Mouse (Mus musculus): ENCODE results near the gene Syf2. TPM values are rescaled to one million over a fixed set of nuclear protein-coding genes. Genes with fewer than 3 reads are reported as not detected.
A peak's percentile ranks its signal among the peaks of the same experiment; 100 is the strongest.
"Not testable (repeated sequence)": the region's sequence is repeated elsewhere in the genome, so short reads cannot be mapped to it uniquely, and the experiment has no call there.

The Syf2 gene
- polyA plus RNA-seq, 1 experiment: 19.2 TPM

DNA sequence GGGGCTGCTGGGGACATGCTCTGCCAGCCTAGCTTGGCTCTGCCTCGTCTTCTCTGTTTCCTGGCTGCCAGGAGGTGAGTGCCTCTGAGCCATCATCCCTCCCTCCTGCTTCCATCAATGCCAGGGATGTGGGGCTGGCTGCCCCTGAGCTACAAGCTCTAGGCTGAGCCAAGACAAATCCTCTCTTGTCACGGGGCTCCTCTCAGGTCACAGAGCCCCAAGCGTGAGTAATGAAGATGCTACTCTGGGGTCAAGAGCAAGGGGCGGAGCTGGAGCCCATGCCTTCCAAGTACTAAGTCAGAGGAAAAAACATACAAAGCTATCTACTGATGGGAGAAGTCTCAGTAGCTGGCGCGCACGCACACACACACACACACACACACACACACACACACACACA, 27.7 kb upstream of the Syf2 start:
- no peak overlapping the region for H3K4me3 ChIP-seq (ENCODE audit: extremely low read depth, insufficient read depth, insufficient read length)
- 85% methylated on average over 7 of the region's 7 CpGs for WGBS
- H3K36me3 ChIP-seq (ENCODE audit: control insufficient read depth, insufficient read depth, low read length): peaks cover 70% of the 10 kb centered on the region
- TF ChIP-seq CTCF (IDR thresholded peaks at IDR 0.05; ENCODE audit: extremely low read depth, insufficient read depth, insufficient read length, insufficient replicate concordance) (no peak), POLR2A (IDR thresholded peaks at IDR 0.05; ENCODE audit: low read depth, low read length) (no peak)
- H3K27ac ChIP-seq (ENCODE audit: insufficient read depth, low read length): no peak overlapping the region
- no peaks in the 10 kb centered on the region for H3K4me1 ChIP-seq (ENCODE audit: control insufficient read depth, insufficient read depth, insufficient read length)
- DNase-seq (ENCODE audit: low read depth in 1 of 2, low spot score in 2 of 2): no peak
- H3K27me3 ChIP-seq (ENCODE audit: control insufficient read depth, insufficient read depth, low read length): no peaks in the 10 kb centered on the region

DNA sequence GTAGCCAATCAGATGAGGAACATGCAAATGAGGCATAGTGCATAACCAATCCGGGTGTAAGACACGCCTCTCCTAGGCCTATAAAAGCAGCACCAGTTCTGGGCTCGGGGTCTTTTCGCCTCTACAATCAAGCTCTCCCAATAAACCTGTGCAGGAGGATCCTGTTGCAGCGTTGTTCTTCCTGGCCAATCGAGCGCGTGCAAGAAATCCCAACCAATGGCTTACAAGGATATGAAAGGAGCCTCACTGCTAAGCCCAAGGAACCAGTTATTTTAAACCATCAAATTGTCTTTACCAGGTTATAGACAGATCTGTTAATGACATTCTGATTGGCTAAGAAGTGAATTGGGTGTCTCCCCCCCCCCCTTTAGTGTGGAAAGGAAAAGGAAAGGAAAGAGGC, 19.3 kb upstream of the Syf2 start:
- not testable (repeated sequence) for H3K4me1 ChIP-seq (ENCODE audit: control insufficient read depth, insufficient read depth, insufficient read length); H3K27me3 ChIP-seq (ENCODE audit: control insufficient read depth, insufficient read depth, low read length); H3K27ac ChIP-seq (ENCODE audit: insufficient read depth, low read length); DNase-seq (ENCODE audit: low read depth in 1 of 2, low spot score in 2 of 2); H3K4me3 ChIP-seq (ENCODE audit: extremely low read depth, insufficient read depth, insufficient read length)
- peaks cover 25% of the 10 kb centered on the region for H3K36me3 ChIP-seq (ENCODE audit: control insufficient read depth, insufficient read depth, low read length)
- 97% methylated on average over 8 of the region's 8 CpGs for WGBS

DNA sequence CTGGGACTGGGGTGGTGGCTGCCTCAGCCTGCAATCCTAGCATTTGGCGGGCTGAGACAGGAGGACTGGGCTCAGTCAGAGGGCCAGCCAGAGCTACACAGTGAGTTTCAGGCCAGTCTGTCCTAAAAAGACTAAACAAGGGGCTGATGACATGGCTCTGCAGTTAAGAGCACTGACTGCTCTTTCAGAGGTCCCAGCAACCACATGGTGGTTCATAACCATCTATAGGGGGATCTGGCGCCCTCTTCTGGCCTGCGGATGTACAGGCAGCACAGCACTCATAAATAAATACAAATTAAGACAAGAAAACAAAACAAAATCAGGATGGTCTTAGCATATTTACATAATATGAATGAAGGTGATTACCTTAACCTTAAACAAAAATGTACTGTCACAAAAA, 17.3 kb upstream of the Syf2 start:
- no peak overlapping the region for H3K27ac ChIP-seq (ENCODE audit: insufficient read depth, low read length)
- no peak overlapping the region for H3K4me3 ChIP-seq (ENCODE audit: extremely low read depth, insufficient read depth, insufficient read length)
- DNase-seq (ENCODE audit: low read depth in 1 of 2, low spot score in 2 of 2): peak; percentile 63 to 73
- H3K4me1 ChIP-seq (ENCODE audit: control insufficient read depth, insufficient read depth, insufficient read length): peaks cover 13% of the 10 kb centered on the region; the same call in 1 of the 2 replicates
- peaks cover 9% of the 10 kb centered on the region for H3K36me3 ChIP-seq (ENCODE audit: control insufficient read depth, insufficient read depth, low read length)
- 29% methylated on average over 3 of the region's 3 CpGs for WGBS
- no peaks in the 10 kb centered on the region for H3K27me3 ChIP-seq (ENCODE audit: control insufficient read depth, insufficient read depth, low read length)
- TF ChIP-seq POLR2A (IDR thresholded peaks at IDR 0.05; ENCODE audit: low read depth, low read length) (no peak), CTCF (IDR thresholded peaks at IDR 0.05; ENCODE audit: extremely low read depth, insufficient read depth, insufficient read length, insufficient replicate concordance) (peak; percentile 67; the same call in 1 of the 2 replicates)

DNA sequence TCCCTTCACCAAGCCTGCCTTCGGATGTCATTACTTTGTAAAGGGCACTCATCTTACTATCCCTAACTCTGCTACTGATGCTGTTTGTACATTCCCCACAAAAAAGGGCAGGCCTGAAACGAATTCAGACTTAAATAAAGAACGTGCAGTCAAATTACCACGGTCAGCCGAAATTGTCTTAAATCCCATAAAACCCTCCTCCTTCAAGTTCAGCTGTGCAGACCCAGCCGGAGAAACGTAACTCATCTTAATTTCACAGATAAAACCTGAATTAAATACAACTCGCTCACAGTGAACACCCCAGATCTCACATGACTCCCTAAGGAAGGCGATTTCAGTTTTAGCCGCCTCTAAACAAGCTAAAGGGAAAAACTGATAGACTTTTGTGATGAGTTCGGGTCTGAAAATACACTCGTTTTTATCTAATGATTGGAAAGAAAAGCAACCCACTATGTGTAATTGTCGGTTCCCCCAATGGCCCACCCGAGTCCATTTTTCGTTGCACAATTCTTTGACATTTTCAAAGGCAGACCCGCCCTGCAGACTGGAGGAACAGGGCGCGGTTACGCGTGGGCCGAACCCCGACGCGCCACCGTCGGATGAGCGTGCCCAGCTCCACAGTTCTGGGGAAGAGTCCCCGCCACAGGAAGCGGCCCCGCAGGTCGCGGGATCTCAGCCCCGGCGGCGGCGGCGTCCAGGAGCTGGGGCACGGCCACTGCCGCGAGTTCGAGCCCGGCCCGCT, 16.4 kb upstream of the Syf2 start:
- Histone ChIP-seq H3K36me3 (ENCODE audit: control insufficient read depth, insufficient read depth, low read length) (peaks cover 3% of the 10 kb centered on the region; the same call in 1 of the 2 replicates), H3K4me3 (ENCODE audit: extremely low read depth, insufficient read depth, insufficient read length) (peak overlapping the region; percentile 97), H3K27me3 (ENCODE audit: control insufficient read depth, insufficient read depth, low read length) (no peaks in the 10 kb centered on the region), H3K27ac (ENCODE audit: insufficient read depth, low read length) (peak overlapping the region; percentile 98), H3K4me1 (ENCODE audit: control insufficient read depth, insufficient read depth, insufficient read length) (peaks cover 18% of the 10 kb centered on the region; the same call in 1 of the 2 replicates)
- TF ChIP-seq POLR2A (IDR thresholded peaks at IDR 0.05; ENCODE audit: low read depth, low read length): no peak
- TF ChIP-seq CTCF (IDR thresholded peaks at IDR 0.05; ENCODE audit: extremely low read depth, insufficient read depth, insufficient read length, insufficient replicate concordance): no peak
- WGBS: under 1% methylated on average over 43 of the region's 43 CpGs
- DNase-seq (ENCODE audit: low read depth in 1 of 2, low spot score in 2 of 2): no peak

DNA sequence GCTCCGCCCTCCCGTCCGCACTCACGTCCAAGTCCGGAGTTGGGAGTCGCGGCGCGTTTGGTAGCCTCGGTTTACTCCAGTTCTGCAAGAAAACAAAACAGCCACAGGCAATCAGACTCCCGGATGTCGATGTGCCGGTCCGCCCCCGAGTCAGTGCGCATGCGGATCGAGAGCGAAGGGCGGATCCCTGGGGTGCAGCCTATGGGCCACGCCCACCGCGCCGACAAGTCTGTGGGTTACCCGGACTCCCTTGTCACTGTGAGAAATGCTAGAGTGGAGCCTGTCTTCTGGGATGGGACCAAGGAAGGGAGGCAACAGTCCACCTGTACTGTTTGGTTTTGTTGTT, 15.9 kb upstream of the Syf2 start, which contains the start of gene Tmem50a:
Gene Tmem50a (minus strand): TSS at position 161 of the 346 bp plus-strand sequence.
- TF ChIP-seq CTCF (IDR thresholded peaks at IDR 0.05; ENCODE audit: extremely low read depth, insufficient read depth, insufficient read length, insufficient replicate concordance) (no peak), POLR2A (IDR thresholded peaks at IDR 0.05; ENCODE audit: low read depth, low read length) (peak; percentile 57)

DNA sequence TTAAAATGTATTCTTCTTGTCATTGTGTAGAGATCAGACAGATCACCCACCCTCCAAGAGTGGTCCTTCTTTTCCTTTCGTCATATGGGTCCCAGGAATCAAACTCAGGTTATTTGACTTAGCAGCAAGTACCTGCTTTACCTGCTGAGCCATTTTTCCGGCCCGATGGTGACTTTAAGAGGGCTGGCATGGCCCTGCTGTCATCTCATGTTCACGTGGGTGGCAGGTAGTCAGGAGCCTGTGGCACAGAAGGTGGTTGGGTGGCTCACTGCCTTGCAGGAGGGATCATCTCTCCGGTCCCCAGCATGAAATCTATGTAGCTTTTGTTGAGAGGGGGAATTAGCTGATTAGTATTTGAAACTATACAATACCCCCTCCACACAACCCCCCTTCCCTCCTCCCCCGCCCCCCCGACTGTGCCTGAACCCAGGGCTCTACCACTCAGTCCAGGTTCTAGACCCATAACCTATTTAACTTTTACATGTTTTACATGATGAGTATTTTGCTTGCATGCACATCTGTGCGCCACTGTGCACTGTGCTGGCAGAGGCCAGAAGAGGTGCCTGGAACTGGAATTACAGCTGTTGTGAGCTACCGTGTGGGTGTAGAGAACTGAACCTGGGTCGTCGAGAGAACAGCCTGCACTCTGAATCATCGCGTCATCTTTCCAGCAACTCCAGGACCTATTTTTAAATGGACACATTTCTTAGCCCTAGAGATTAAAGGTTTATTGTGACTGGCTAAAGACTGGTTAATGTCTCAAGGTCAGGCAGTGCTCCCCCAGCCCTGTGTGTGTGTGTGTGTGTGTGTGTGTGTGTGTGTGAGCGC, 15.3 kb upstream of the Syf2 start:
- Histone ChIP-seq H3K36me3 (ENCODE audit: control insufficient read depth, insufficient read depth, low read length) (no peaks in the 10 kb centered on the region), H3K27ac (ENCODE audit: insufficient read depth, low read length) (peak overlapping the region; percentile 98), H3K4me1 (ENCODE audit: control insufficient read depth, insufficient read depth, insufficient read length) (peaks cover 25% of the 10 kb centered on the region; the same call in 1 of the 2 replicates), H3K4me3 (ENCODE audit: extremely low read depth, insufficient read depth, insufficient read length) (no peak overlapping the region), H3K27me3 (ENCODE audit: control insufficient read depth, insufficient read depth, low read length) (no peaks in the 10 kb centered on the region)
- no peak for DNase-seq (ENCODE audit: low read depth in 1 of 2, low spot score in 2 of 2)
- no peak for TF ChIP-seq POLR2A (IDR thresholded peaks at IDR 0.05; ENCODE audit: low read depth, low read length)
- no peak for TF ChIP-seq CTCF (IDR thresholded peaks at IDR 0.05; ENCODE audit: extremely low read depth, insufficient read depth, insufficient read length, insufficient replicate concordance)
- WGBS: 64% methylated on average over 14 of the region's 14 CpGs

More for the DNA sequence above, 15.9 kb upstream of the Syf2 start, which contains the start of gene Tmem50a:
- peak within 1 kb of the TSS; percentile 98 for H3K27ac ChIP-seq (ENCODE audit: insufficient read depth, low read length)
- peak; percentile 87 to 97 for DNase-seq (ENCODE audit: low read depth in 1 of 2, low spot score in 2 of 2)
- H3K4me3 ChIP-seq (ENCODE audit: extremely low read depth, insufficient read depth, insufficient read length): peak within 1 kb of the TSS; percentile 97
- H3K4me1 ChIP-seq (ENCODE audit: control insufficient read depth, insufficient read depth, insufficient read length): peaks cover 23% of the 10 kb centered on the region; the same call in 1 of the 2 replicates
- under 1% methylated on average over 25 of the region's 25 CpGs for WGBS
- H3K36me3 ChIP-seq (ENCODE audit: control insufficient read depth, insufficient read depth, low read length): no peaks in the 10 kb centered on the region
- H3K27me3 ChIP-seq (ENCODE audit: control insufficient read depth, insufficient read depth, low read length): no peaks in the 10 kb centered on the region
